24 mouse cellular contexts compared by ENCODE assay signal in the genomic region with DNA sequence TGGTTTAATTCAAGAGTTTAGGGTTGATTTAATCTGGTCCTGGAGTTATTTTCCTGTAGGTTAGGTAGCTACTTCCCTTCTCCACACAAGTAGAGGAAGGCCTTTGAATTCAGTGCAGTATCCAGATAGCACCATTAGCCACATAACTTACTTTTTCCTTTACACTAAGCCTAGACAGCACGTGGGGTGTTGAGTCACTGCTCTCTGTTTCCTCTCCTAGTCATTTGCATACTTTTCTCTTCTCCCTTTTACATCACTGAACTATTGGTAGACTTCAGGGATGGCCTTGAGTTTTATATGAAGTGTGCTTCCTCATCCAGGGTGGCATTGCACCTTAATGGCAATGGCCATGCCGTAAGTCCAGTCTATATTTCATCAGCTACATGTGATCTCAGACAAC.
DNase-seq lines count a peak whose midpoint lies in the region; ATAC-seq lines count a peak whose summit lies in the region.
"Had no signal": no experiment of that assay in that cellular context is flagged by ENCODE, and none has a peak within 500 bp of the region (broad histone marks: within the 10 kb centered on the region; RNA-seq: fewer than 3 reads in every experiment).

No protein-coding gene starts in this region.

- peak; percentile 47 for DNase-seq in 416B (ENCODE audit: low read depth)
- DNase-seq in spleen, adult 12 weeks (ENCODE audit: low spot score), result no peak
- no peak for DNase-seq in gastrocnemius, postnatal 14 days
- DNase-seq in midbrain, embryonic 10.5 days (ENCODE audit: low spot score), result no peak
- DNase-seq: adrenal gland, postnatal 10 days; cerebellum, adult 11 months; cerebellum, adult 8-10 months; cerebellum, postnatal 14 days; gastrocnemius, adult 2 months; gastrocnemius, postnatal 36 days; heart, adult 18-20 months; heart, postnatal 10 days; heart, postnatal 4 days; kidney, adult 11 months had no signal

- ATAC-seq in CD4-positive, CD25-positive, alpha-beta regulatory T cell, adult 4 months, result peak; percentile 69
- 0 out of 4 replicates have a peak, but pooled peaks have one; percentile 17 to 21 for ATAC-seq in hematopoietic stem cell, adult 5-6 weeks (replicated peaks in 1 of 2; ENCODE audit: insufficient read depth in 1 of 2, low FRiP score in 2 of 2, low TSS enrichment in 1 of 2, low read depth in 1 of 2, poor library complexity in 2 of 2, severe bottlenecking in 2 of 2)
- ATAC-seq in megakaryocyte progenitor cell, adult 5-6 weeks (replicated peaks; ENCODE audit: poor library complexity), result peak; percentile 81
- no peak for ATAC-seq in kidney, embryonic 15.5 days (replicated peaks; ENCODE audit: low FRiP score)
- ATAC-seq: forebrain, embryonic 16.5 days had no signal

- no peak overlapping the region for H3K27ac ChIP-seq in kidney, embryonic 15.5 days
- H3K27ac ChIP-seq in midbrain, embryonic 10.5 days (replicated peaks), result no peak overlapping the region
- H3K27ac ChIP-seq: embryonic facial prominence, embryonic 13.5 days; forebrain, embryonic 12.5 days; gastrocnemius, adult 2 months; heart, embryonic 10.5 days; hindbrain, embryonic 14.5 days had no signal

- no peaks in the 10 kb centered on the region for H3K27me3 ChIP-seq in kidney, embryonic 15.5 days
- no peaks in the 10 kb centered on the region for H3K27me3 ChIP-seq in midbrain, embryonic 10.5 days (ENCODE audit: low read depth, poor library complexity, severe bottlenecking)
- H3K27me3 ChIP-seq: embryonic facial prominence, embryonic 13.5 days; forebrain, embryonic 12.5 days had no signal

- H3K4me3 ChIP-seq in kidney, embryonic 15.5 days (replicated peaks), result no peak overlapping the region
- H3K4me3 ChIP-seq in midbrain, embryonic 10.5 days, result no peak overlapping the region
- H3K4me3 ChIP-seq: embryonic facial prominence, embryonic 13.5 days; forebrain, embryonic 12.5 days; gastrocnemius, adult 2 months; heart, embryonic 10.5 days had no signal

- no peaks in the 10 kb centered on the region for H3K36me3 ChIP-seq in kidney, embryonic 15.5 days
- no peaks in the 10 kb centered on the region for H3K36me3 ChIP-seq in midbrain, embryonic 10.5 days
- H3K36me3 ChIP-seq: embryonic facial prominence, embryonic 13.5 days; forebrain, embryonic 12.5 days; G1E; heart, embryonic 10.5 days had no signal

- 0 out of 2 replicates have a peak, but pooled peaks cover 3% of the 10 kb centered on the region for H3K4me1 ChIP-seq in kidney, embryonic 15.5 days
- H3K4me1 ChIP-seq in midbrain, embryonic 10.5 days, result no peaks in the 10 kb centered on the region
- H3K4me1 ChIP-seq: heart, embryonic 10.5 days had no signal

- H3K9ac ChIP-seq in kidney, embryonic 15.5 days, result no peak overlapping the region
- H3K9ac ChIP-seq: embryonic facial prominence, embryonic 13.5 days; forebrain, embryonic 12.5 days; hindbrain, embryonic 14.5 days had no signal

- H3K4me2 ChIP-seq in kidney, embryonic 15.5 days, result no peak overlapping the region
- H3K4me2 ChIP-seq: embryonic facial prominence, embryonic 13.5 days; forebrain, embryonic 12.5 days; hindbrain, embryonic 14.5 days had no signal

- no peaks in the 10 kb centered on the region for H3K9me3 ChIP-seq in kidney, embryonic 15.5 days (replicated peaks)
- no peaks in the 10 kb centered on the region for H3K9me3 ChIP-seq in midbrain, embryonic 10.5 days (replicated peaks)
- H3K9me3 ChIP-seq: embryonic facial prominence, embryonic 13.5 days; forebrain, embryonic 12.5 days; G1E; heart, embryonic 10.5 days had no signal

- WGBS in kidney, embryonic 15.5 days, result 92% methylated on average over 2 of the region's 2 CpGs
- 84% methylated on average over 2 of the region's 2 CpGs for WGBS in midbrain, embryonic 10.5 days

- intact Hi-C loops in gastrocnemius, postnatal 14 days (cut with DNase I; ENCODE audit: low total_unique reads), result no loop called here
